Mouse (Mus musculus): ENCODE data around the gene Krcc1.

Gene Krcc1

GRCm38 (mm10) chr6:71271389-71272315, at the start of gene Krcc1:
TSS of gene Krcc1 (plus strand) at chr6:71271677.
- DNase-seq = peak; percentile 97 to 98

GRCm38 (mm10) chr6:71224184-71224943, 47.1 kb upstream of the Krcc1 start:
- no peak for DNase-seq

DNA sequence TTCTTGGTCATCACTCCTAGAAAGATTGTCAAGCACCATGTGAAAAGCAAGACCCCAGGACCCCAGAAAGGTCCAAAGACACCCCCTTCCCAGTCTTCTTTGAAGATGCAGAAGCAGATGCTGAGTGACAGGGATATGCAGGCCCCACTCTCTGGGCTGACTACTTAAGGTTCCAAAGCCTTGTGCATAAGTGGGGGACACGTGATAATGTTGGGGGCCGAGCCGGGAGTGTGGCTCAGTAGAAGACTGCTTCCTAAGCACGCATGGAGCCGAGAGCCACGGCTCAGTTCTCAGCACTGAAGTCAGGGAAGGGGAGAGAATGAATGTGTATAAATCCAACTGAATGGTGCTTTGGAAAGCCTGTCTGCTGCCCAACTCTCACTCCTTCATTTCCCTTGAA, 44.9 kb upstream of the Krcc1 start:
- no peak for DNase-seq

DNA sequence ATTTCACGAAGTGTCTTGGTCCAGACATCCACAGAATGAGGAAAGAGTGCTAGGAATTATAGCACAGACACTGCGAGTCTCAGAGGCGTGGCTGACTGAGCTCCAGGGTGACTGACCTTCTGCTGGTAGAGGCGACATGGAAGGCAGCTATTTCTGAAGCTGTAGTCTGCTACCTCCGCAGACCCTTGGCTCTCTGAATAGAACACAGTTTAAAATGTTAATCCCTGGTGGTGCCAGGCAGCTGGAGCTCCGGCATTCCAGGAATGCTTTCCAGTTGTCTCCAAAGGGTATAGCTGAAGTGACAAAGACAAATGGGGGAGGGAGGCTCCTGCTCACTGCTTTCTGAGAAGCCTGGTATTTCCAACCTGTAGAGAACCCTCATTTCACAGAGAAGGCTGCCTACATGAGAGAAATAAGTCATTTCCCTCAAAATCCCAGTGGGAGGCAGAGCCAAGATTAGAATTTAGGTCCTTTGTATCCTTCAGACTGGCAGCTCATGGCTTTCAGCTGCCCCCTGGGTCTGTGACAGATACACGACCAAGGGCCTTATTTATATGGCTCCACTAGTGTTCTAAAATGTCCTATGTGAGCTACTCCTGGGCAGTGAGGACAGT, 44.2 kb upstream of the Krcc1 start:
- DNase-seq = no peak

DNA sequence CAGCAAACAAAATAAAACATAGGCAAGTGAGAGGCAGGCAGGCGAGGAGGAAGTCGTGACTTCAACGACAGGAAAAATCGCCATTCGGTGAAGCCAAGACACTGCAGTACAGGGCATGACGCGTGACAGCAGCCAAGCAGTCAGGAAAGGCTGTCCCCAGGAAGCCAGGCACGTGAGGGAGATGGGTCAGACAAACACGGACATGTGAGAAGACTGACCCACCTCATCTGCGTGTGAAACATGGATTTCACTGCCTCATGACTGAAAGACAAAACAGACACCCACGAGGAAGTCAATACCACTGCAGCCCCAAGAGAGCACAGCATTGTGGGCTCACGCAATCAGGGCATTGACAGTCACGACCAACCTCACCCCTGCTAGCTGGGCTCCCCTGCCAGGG, 36.4 kb upstream of the Krcc1 start:
- peak in 1 of 2 experiments; percentile 5 for DNase-seq

GRCm38 (mm10) chr6:71235944-71236343, 35.5 kb upstream of the Krcc1 start:
- no peak for DNase-seq

DNA sequence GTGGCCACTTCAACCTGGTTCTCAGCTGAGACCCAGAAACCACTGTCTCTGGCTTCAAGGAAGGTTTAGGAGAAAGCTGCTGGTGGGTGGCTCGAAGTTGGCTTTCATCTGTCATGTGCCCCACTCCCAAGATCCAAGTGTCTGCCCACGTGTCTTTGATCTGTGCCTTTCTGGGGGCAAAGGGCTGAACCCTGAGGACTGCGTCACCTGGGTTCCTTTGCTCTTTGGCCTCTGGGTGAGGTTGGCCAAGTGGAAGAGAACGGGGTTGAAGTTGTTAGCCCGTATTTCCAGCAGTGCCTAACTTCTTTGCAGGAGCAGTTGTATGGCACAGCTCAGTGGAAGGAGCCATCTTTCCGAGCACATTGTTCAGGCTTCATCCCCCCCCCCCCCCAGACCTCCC, 35.0 kb upstream of the Krcc1 start:
- no peak for DNase-seq

DNA sequence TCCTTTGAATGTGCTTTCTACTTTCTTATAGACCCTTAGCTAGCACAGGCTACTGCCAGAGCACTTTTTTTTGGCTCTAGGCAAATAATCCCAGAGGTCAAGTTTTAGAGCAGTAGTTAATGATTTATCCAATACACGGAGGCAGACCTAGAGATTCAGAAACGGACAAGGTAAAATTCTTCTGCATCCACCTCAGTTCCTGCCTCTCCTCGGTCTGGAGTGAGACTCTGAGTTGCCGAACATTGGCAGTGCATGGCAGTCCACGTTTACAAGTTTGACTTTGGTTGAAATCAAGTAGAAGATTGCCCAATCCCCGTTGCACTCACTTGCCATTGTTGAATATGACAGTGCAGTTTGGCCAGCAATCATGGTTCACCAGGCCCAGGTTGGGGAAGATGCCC, 34.4 kb upstream of the Krcc1 start:
- DNase-seq = peak in 1 of 2 experiments; percentile 6

GRCm38 (mm10) chr6:71239069-71239750, 32.3 kb upstream of the Krcc1 start:
- DNase-seq = no peak

DNA sequence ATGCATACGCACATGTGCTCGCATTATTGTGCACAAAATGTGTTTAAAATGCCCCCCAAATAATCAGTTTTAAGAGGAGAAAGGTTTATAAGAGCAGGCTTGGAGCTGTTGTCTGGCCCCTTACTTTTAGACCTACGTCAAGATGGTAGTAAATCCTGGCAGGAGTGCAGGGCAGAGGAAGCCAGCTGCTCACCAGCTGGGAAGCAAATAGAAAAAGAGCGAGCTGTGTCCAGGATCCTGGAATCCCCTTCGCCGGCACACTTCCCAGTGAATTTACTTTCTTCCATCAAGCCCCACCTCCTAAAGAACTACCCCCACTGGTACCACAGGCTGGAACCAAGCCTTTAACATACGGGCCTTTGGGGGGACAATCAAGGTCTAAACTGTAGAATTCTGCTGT, 30.6 kb upstream of the Krcc1 start:
- no peak for DNase-seq

DNA sequence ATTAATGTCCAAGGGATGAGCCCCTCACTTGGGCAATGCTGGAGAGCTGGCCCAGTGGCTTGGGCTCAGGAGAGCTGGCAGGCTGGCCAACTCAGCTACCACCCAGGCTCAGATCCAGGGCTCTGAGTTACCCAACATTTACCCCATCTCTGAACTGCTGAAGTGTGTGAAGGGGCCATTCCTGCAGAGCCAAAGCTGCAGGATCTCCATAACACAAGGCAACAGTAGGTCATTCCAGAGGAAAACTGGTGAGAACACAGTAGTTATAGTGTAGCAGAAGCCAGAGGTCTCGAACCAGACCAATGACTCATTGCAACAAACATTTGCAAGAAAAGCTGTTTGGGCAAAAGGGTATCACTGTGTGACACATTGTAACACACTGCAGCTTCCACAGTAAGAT, 28.7 kb upstream of the Krcc1 start:
- DNase-seq = no peak

DNA sequence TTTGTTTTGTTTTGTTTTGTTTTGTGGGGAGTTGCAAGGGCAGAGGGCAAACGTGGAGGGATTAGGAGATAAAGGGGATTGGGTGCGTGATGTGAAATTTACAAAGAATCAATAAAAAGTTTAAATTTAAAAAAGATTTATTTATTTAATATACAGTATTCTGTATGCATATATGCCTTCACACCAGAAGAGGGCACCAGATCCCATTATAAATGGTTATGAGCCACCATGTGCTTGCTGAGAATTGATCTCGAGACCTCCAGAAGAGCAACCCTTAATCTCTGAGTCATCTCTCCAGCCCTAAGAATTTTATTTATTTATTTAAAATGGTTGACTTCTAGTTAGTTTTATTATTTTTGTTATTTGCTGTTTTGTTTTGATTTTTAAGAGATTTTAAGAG, 28.2 kb upstream of the Krcc1 start:
- DNase-seq = no peak

GRCm38 (mm10) chr6:71248420-71248819, 23.1 kb upstream of the Krcc1 start:
- DNase-seq = no peak

DNA sequence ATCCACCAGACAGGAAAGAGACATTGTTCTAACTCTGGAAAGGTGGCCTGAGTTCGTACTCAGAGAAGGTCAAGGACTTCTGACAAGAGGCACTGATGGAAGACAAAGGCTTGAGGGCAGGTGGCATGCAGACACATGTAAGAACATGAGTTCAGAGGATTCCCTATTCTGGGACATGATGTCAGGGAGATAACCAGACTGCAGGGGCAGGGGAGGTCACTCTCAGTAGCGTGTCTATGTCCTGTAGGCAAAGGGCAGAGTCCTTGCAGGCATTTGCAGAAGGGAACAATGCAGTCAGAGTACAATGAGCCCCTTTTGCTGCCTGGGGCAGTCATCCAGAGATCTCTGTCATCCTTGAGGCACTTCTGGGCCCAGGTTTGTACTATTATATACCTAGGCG, 21.9 kb upstream of the Krcc1 start:
- DNase-seq = no peak

GRCm38 (mm10) chr6:71250951-71251350, 20.5 kb upstream of the Krcc1 start:
- no peak for DNase-seq

GRCm38 (mm10) chr6:71254456-71254855, 17.0 kb upstream of the Krcc1 start:
- DNase-seq = no peak

- DNase-seq = no peak
These were observed 15.3 kb upstream of the Krcc1 start for GRCm38 (mm10) chr6:71256166-71256565.

- DNase-seq = no peak
These were observed 14.1 kb upstream of the Krcc1 start for GRCm38 (mm10) chr6:71257375-71257774.

- DNase-seq = no peak
These were observed 12.9 kb upstream of the Krcc1 start for GRCm38 (mm10) chr6:71258562-71258961.

- no peak for DNase-seq
These were observed 12.3 kb upstream of the Krcc1 start for GRCm38 (mm10) chr6:71259166-71259565.

GRCm38 (mm10) chr6:71260051-71260640, 11.3 kb upstream of the Krcc1 start:
- DNase-seq = no peak

DNA sequence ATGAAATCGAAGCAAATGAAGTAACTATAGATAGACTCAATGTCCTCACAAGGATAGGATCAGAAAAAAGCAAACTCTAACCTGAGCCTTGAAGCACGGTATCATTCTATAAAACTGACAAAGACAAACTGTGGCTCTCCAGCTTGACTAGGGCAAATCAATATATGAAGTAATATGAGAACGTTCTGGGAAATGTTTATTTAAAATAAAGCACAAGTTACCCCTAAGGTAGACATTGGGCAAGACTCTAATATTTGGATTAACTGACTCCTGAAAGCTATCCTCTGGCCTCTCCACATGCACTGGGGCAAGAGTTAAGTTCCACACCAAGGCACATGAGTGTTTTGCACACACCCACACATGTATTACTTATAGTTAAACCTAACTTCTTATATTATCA, 10.4 kb upstream of the Krcc1 start:
- DNase-seq = no peak

Measured in lung, adult 18-20 months (tissue).